Mouse (Mus musculus) thymus, postnatal 0 days (tissue): ENCODE results near the gene Mark4. TPM values are rescaled to one million over a fixed set of nuclear protein-coding genes. Genes with fewer than 3 reads are reported as not detected.

ENCODE experiments used
- DNase-seq: peaks from one replicate; pipeline ENCODE4 v3.0.0-alpha.2; 2015; ENCODE audit warnings: low spot score
- microRNA counts: library from miRNA; unstranded; fragments of <30 nt; microRNA quantifications from one replicate; lab custom pipeline; 2015
- microRNA-seq: library from miRNA; unstranded; fragments of <30 nt; microRNA quantifications from one replicate; pipeline ENCODE4, GENCODE M21; 2016; ENCODE audit warnings: borderline number of aligned reads
- polyA plus RNA-seq: library from polyadenylated mRNA; unstranded; fragments of >200 nt; fragmentation: Nextera tagmentation; extraction: Ambion mirVana; gene quantifications from 2 replicates; pipeline ENCODE4 v1.2.1, GENCODE M21; 2015

Gene Mark4
- polyA plus RNA-seq, 1 experiment from 2014 or later = 9.0 TPM

DNA sequence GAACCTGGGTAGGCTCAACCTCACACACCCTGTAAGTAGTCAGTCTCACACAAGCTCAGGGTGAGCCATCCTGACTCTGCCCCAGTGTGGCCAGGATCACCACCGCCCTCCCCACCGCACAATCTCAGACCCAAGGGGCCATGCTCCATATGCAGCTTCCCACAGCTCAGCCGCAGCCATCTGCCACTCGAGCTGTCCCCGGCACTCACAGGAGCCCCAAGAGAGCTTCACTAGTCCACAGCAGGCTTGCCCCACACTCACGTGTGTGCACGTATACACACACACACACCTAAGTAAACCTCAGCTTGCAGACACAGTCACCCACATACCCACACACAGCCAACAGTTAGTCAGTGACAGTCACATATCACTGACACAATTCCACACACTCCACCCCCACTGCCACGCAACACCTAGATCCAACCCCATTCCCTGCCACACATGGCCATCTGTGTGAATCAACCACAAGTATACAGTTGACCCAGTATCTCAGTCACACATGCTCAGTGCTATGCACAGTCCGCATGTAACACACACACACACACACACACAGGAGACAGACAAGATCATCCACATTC, 56.0 kb downstream of the Mark4 start:
- no peak for DNase-seq

GRCm38 (mm10) chr7:19400946-19401345, 57.7 kb downstream of the Mark4 start:
- no peak for DNase-seq

DNA sequence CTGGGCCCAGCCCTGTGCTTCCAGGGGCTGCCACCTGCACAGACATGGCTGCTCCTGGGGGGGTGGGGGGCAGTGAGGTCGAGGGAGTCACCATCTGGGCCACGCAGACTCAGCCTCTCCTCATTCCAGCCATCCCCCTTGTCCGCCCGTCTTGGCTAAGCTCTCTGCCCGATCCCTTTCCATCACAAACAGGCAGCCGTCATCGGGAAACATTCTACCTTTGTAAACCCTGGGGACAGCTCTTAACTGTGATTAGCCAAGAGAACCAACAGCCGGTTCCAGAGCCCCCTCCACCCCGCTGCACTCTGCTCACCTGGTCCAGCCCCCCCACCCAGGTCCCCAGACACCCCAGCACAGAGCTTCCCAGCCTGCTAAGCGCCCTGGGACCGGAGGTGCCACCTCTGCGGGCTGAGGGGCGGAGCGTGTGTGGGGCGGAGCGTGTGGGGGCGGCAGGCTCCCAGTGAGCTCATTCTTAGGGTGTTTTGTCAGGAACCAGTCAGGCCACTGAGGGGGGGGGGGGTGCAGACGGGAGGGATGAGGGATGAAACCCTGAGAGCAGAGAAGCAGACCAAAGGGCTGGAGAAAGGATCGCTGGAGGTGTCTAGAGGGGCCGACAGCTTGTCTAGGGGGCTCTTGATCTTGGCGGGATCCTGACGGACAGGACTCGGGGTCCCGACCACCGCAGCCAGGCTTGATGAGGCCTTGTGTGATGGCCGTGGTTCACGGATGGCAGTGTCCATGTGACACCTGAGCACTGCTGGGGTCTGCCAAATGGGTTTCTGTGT, 58.9 kb downstream of the Mark4 start:
- DNase-seq = peak; percentile 70

GRCm38 (mm10) chr7:19394484-19394883, 64.1 kb downstream of the Mark4 start:
- no peak for DNase-seq

DNA sequence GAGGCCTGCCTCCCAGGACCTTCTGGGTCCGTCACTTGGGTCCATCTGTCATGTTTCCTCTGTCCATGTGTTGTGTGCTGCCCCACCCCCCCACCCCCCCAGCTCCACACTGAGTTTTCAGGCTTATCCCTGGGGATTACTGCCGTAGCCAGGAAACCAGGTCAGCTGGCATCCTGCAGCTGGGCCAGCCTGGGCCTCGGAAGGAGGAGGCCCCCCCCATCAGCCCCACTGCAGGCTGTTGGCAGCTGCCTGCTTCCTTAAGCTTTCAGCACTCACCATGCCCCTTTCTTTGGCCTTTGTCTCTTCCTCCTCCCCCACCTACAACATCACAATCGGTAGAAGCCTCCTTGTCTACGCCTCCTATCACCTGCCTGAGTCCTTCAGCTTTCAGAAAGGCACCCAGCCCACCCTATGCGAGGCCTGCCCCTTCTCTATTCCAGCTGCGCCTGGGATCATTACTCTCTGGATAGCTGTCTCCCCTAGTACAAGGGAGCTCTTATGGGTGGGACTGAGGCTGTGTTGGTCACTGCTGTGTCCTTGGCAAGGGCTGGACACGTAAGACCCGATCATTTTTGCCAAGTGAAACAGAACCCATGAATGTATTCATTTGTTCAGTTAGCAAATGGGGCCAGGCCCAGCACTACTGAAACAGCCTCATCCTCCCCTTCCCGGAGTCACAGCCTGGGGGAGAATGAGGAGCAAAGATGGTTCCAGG, 69.8 kb downstream of the Mark4 start:
- no peak for DNase-seq

- no peak for DNase-seq
Measured at GRCm38 (mm10) chr7:19383708-19384107, 74.9 kb downstream of the Mark4 start.

DNA sequence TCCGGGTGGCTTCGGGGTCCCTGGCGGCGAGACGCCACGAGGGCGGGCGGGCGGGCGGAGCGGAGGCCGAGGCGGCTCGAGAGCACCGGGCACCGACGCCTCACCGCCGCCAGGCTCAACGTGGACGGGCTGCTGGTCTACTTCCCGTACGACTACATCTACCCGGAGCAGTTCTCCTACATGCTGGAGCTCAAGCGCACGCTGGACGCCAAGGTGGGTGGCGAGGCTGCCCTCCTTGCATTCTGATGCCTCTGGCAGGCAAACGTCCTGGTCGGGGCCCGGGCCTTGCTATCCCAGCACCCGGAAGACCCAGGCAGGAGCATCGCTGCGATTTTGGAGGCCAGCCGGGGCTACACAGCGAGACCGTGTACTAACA, 76.5 kb downstream of the Mark4 start:
- DNase-seq = peak; percentile 42

DNA sequence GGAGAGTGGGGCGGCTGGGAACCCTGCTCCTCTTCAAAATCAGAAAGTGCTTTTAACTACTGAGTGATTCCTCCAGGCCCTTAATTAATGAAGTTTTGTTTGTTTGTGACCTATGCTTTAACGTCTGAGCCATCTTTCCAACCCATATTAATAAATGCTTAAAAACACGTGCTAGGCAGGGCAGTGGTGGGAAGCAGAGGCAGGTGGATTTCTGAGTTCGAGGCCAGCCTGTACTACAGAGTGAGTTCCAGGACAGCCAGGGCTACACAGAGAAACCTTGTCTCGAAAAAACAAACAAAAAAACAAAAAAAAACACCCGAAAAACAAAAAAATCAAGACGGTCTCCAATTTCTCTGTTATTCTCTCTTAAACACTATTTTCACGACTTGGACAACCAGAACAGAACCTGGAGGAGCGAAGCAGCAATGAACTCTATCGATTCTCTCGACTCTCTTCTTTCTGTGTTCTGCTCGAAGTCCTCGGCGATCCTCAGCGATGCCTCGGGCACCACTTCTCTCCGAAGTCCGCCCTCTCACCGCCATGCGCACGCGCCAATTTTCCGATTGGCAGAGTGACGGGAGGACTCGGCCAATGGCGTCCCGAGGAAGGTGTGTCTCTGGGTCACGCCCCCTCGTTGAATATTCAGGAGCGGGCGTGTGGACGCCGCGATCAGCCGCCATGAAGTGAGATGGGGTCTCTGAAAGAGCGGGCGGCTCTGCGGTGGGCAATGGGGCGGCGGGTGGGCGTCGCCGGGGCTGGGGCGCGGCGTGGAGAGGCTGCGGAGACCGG, 77.0 kb downstream of the Mark4 start, which contains the start of gene Ercc2:
Gene Ercc2, plus strand, starts transcription at position 634 of the 789 bp plus-strand sequence.
- peak; percentile 99 for DNase-seq

- no peak for DNase-seq
Measured at GRCm38 (mm10) chr7:19378049-19378448, 80.6 kb downstream of the Mark4 start.

DNA sequence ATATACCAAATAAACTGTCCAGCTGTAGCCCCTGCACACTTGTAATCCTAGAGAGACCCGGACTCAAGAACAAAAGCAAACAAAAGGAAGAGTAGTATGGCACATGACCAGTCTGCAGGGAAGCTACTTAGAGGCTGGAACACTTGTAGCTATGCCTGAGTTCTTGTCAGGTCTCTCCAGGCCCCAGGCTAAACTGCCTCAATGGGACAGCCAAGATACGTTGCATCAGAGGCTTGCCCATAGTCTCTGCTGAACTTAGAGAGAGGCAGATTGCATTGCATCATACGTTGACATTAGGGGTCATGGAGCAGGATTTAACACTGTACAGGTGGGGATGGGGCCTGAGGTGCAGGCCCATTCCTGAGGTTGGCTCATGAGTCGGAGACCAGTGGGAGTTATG, 82.6 kb downstream of the Mark4 start:
- DNase-seq = no peak

GRCm38 (mm10) chr7:19375368-19375767, 83.3 kb downstream of the Mark4 start:
- DNase-seq = no peak

MicroRNA genes within 50 kb of the gene (microRNA counts, 519-probe panel; counts per million panel counts)
- 473 counts per million, percentile 71 among the panel's probes with 10 or more counts for microRNA mmu-miR-343 (lab: Ali Mortazavi, UCI)

Small RNA genes within 50 kb of the gene (microRNA-seq; reads per million reads assigned to microRNA genes)
- gene Mir343 = not detected

Other genes with a start within 250 kb of the Mark4 start
- gene Gpr4, start 246.3 kb downstream of the Mark4 start, polyA plus RNA-seq = 0.69 and 0.80 TPM in 2 replicates
- gene Opa3, start 230.5 kb downstream of the Mark4 start, polyA plus RNA-seq = 25.4 and 25.7 TPM in 2 replicates
- gene Vasp, start 187.0 kb downstream of the Mark4 start, polyA plus RNA-seq = 74.3 and 75.3 TPM in 2 replicates
- 0.27 and 0.30 TPM in 2 replicates for gene Ppm1n, start 178.8 kb downstream of the Mark4 start, polyA plus RNA-seq
- gene Rtn2, start 176.2 kb downstream of the Mark4 start, polyA plus RNA-seq = 1.6 and 2.2 TPM in 2 replicates
- 0.19 and 0.21 TPM in 2 replicates for gene Fosb, start 148.8 kb downstream of the Mark4 start, polyA plus RNA-seq
- 59.6 and 67.1 TPM in 2 replicates for gene Ercc1, start 114.0 kb downstream of the Mark4 start, polyA plus RNA-seq
- gene Cd3eap, start 99.3 kb downstream of the Mark4 start, polyA plus RNA-seq = 15.8 and 18.7 TPM in 2 replicates
- 2.2 and 2.4 TPM in 2 replicates for gene Ppp1r13l, start 99.1 kb downstream of the Mark4 start, polyA plus RNA-seq
- gene Ercc2, start 76.8 kb downstream of the Mark4 start, polyA plus RNA-seq = 14.3 and 15.1 TPM in 2 replicates
- gene Klc3, start 54.7 kb downstream of the Mark4 start, polyA plus RNA-seq = 35.3 and 38.4 TPM in 2 replicates
- gene Ckm, start 54.0 kb downstream of the Mark4 start, polyA plus RNA-seq = 3.6 and 7.0 TPM in 2 replicates
- gene Exoc3l2, start 4.5 kb upstream of the Mark4 start, polyA plus RNA-seq = 0.74 and 0.78 TPM in 2 replicates
- 2.7 and 4.0 TPM in 2 replicates for gene Bloc1s3, start 49.5 kb upstream of the Mark4 start, polyA plus RNA-seq
- 86.5 and 92.5 TPM in 2 replicates for gene Trappc6a, start 49.6 kb upstream of the Mark4 start, polyA plus RNA-seq
- gene Nkpd1, start 59.0 kb upstream of the Mark4 start, polyA plus RNA-seq = 0.24 and 0.42 TPM in 2 replicates
- gene Ppp1r37, start 104.3 kb upstream of the Mark4 start, polyA plus RNA-seq = 11.7 and 15.6 TPM in 2 replicates
- gene Zfp296, start 118.5 kb upstream of the Mark4 start, polyA plus RNA-seq = 1.5 and 2.0 TPM in 2 replicates
- 133 and 134 TPM in 2 replicates for gene Gemin7, start 118.8 kb upstream of the Mark4 start, polyA plus RNA-seq
- 35.2 and 41.3 TPM in 2 replicates for gene Clasrp, start 145.7 kb upstream of the Mark4 start, polyA plus RNA-seq
- 37.2 and 38.0 TPM in 2 replicates for gene Relb, start 170.6 kb upstream of the Mark4 start, polyA plus RNA-seq
- gene Clptm1, start 206.2 kb upstream of the Mark4 start, polyA plus RNA-seq = 57.5 and 66.6 TPM in 2 replicates
- 3.4 and 3.8 TPM in 2 replicates for gene Apoc2, start 219.1 kb upstream of the Mark4 start, polyA plus RNA-seq
- gene Gm44805, start 222.6 kb upstream of the Mark4 start, polyA plus RNA-seq = 0.59 TPM in 1 of 2 replicates, not detected in the other
- gene Apoc4, start 222.7 kb upstream of the Mark4 start, polyA plus RNA-seq = 0.29 and 0.75 TPM in 2 replicates
- gene Apoc1, start 233.8 kb upstream of the Mark4 start, polyA plus RNA-seq = 21.1 and 21.3 TPM in 2 replicates
- 624 and 627 TPM in 2 replicates for gene Apoe, start 240.4 kb upstream of the Mark4 start, polyA plus RNA-seq